Mouse (Mus musculus): ENCODE measurements around the gene Tsga13.

The Tsga13 gene

GRCm38 (mm10) chr6:30866501-30866900 lies 48.9 kb downstream of the Tsga13 start:
- ATAC-seq (ENCODE audit: insufficient number of reproducible peaks, low FRiP score, low TSS enrichment) = no peak

- no peak for ATAC-seq (ENCODE audit: insufficient number of reproducible peaks, low FRiP score, low TSS enrichment)
Measured at GRCm38 (mm10) chr6:30865031-30865678, 50.2 kb downstream of the Tsga13 start.

GRCm38 (mm10) chr6:30855956-30856355 lies 59.4 kb downstream of the Tsga13 start:
- no peak for ATAC-seq (ENCODE audit: insufficient number of reproducible peaks, low FRiP score, low TSS enrichment)

- no peak for ATAC-seq (ENCODE audit: insufficient number of reproducible peaks, low FRiP score, low TSS enrichment)
Measured at GRCm38 (mm10) chr6:30855205-30855604, 60.2 kb downstream of the Tsga13 start.

- no peak for ATAC-seq (ENCODE audit: insufficient number of reproducible peaks, low FRiP score, low TSS enrichment)
Measured at GRCm38 (mm10) chr6:30849818-30850217, 65.6 kb downstream of the Tsga13 start.
